Mouse (Mus musculus) leukemia stem cell, adult 10-12 weeks (primary cell): ENCODE results near the gene Traf1. TPM values are rescaled to one million over a fixed set of nuclear protein-coding genes. Genes with fewer than 3 reads are reported as not detected.

Experiments
- polyA plus RNA-seq: library from polyadenylated mRNA; stranded (reverse); fragments of >175 nt; gene quantifications from 2 replicates; pipeline ENCODE4 v1.2.3, GENCODE M21; 2012; ENCODE audit warnings: low replicate concordance

Traf1 gene
- polyA plus RNA-seq, result 3.8 and 5.1 TPM in 2 replicates

GRCm38 (mm10) chr2:34961481-34962036 is at the start of gene Traf1:
Gene Traf1 (minus strand): TSS chr2:34961772.

GRCm38 (mm10) chr2:34913218-34914068 is 48.1 kb downstream of the Traf1 start, which contains the start of gene Phf19:
Gene Phf19 (minus strand): TSS chr2:34914026.

Other genes with a start within 250 kb of the Traf1 start
- 20.5 and 24.6 TPM in 2 replicates for gene Gapvd1, start 206.5 kb downstream of the Traf1 start, polyA plus RNA-seq
- gene Hspa5, start 189.8 kb downstream of the Traf1 start, polyA plus RNA-seq, result 56.4 and 125 TPM in 2 replicates
- 5.6 and 20.6 TPM in 2 replicates for gene Rabepk, start 161.9 kb downstream of the Traf1 start, polyA plus RNA-seq
- 25.3 and 42.4 TPM in 2 replicates for gene Fbxw2, start 135.5 kb downstream of the Traf1 start, polyA plus RNA-seq
- not detected in 2 replicates for gene Gm34653, start 128.8 kb downstream of the Traf1 start, polyA plus RNA-seq
- gene Cutal, start 87.4 kb downstream of the Traf1 start, polyA plus RNA-seq, result not detected in 2 replicates
- 5.3 and 11.2 TPM in 2 replicates for gene Psmd5, start 86.8 kb downstream of the Traf1 start, polyA plus RNA-seq
- 2.7 and 3.9 TPM in 2 replicates for gene Phf19, start 47.7 kb downstream of the Traf1 start, polyA plus RNA-seq
- not detected in 2 replicates for gene Hc, start 99.7 kb upstream of the Traf1 start, polyA plus RNA-seq
- 0.17 TPM in 1 of 2 replicates, not detected in the other for gene AI182371, start 139.8 kb upstream of the Traf1 start, polyA plus RNA-seq
- gene Cntrl, start 147.7 kb upstream of the Traf1 start, polyA plus RNA-seq, result 7.2 and 18.9 TPM in 2 replicates
- gene Rab14, start 239.3 kb upstream of the Traf1 start, polyA plus RNA-seq, result 1,361 and 2,752 TPM in 2 replicates